Mouse (Mus musculus) liver, adult 2 months (tissue): ENCODE measurements around the gene Gabbr1. TPM values are rescaled to one million over a fixed set of nuclear protein-coding genes. Genes with fewer than 3 reads are reported as not detected.

Experiments
- DNase-seq: peaks from one replicate; pipeline ENCODE4 v3.0.0-alpha.2; 2011; ENCODE audit warnings: low read depth, low spot score; ENCODE audit errors: extremely low read depth
- H3K27ac ChIP-seq: fragments of 200-500 bp; replicated peaks from 2 replicates; pipeline ENCODE4 v1.5.1; 2012; ENCODE audit warnings: low read depth, mild to moderate bottlenecking, control low read depth, inconsistent platforms, low read length; ENCODE audit not compliant: insufficient read depth
- H3K27me3 ChIP-seq: fragments of 200-500 bp; 2 replicates; pipeline ENCODE4 v1.6.1; 2012; ENCODE audit warnings: mild to moderate bottlenecking, moderate library complexity, low read length, inconsistent platforms; ENCODE audit not compliant: control insufficient read depth, insufficient read depth
- H3K36me3 ChIP-seq: fragments of 200-500 bp; 2 replicates; pipeline ENCODE4 v1.6.1; 2012; ENCODE audit warnings: low read length, inconsistent platforms; ENCODE audit not compliant: control insufficient read depth, insufficient read depth
- H3K4me1 ChIP-seq: fragments of 200-500 bp; 2 replicates; pipeline ENCODE4 v1.6.1; 2011; ENCODE audit warnings: low read length; ENCODE audit not compliant: control insufficient read depth, insufficient read depth
- H3K4me3 ChIP-seq: fragments of 200-500 bp; 2 replicates; pipeline ENCODE4 v1.5.1; 2011; ENCODE audit warnings: low read depth, mild to moderate bottlenecking, control low read depth, low read length, moderate library complexity; ENCODE audit not compliant: insufficient read depth
- H3K79me2 ChIP-seq: fragments of 200-500 bp; 2 replicates; pipeline ENCODE4 v1.6.1; 2012; ENCODE audit warnings: inconsistent platforms, mild to moderate bottlenecking, low read length, moderate library complexity; ENCODE audit not compliant: control insufficient read depth, insufficient read depth
- H3K9ac ChIP-seq: fragments of 200-500 bp; 2 replicates; pipeline ENCODE4 v1.6.1; 2012; ENCODE audit warnings: low read depth, mild to moderate bottlenecking, control low read depth, inconsistent platforms, low read length
- CTCF ChIP-seq: fragments of 200-500 bp; IDR thresholded peaks from 2 replicates; pipeline ENCODE4 v1.5.1; 2011; ENCODE audit warnings: low read depth, low read length, control low read depth
- POLR2A ChIP-seq: fragments of 200-500 bp; IDR thresholded peaks from 2 replicates; pipeline ENCODE4 v1.6.1; 2011; ENCODE audit warnings: low read length, control low read depth; ENCODE audit not compliant: insufficient read depth; ENCODE audit errors: extremely low read depth
- WGBS: fragments of 180-500 bp; shearing (Covaris S2); methylation state at CpG from one replicate; pipeline ENCODE4 v1.1.7; 2018; 5-methylcytosine and 5-hydroxymethylcytosine counted together
- polyA plus RNA-seq: library from polyadenylated mRNA; depleted of rRNA; stranded (reverse); fragments of >200 nt; gene quantifications from 2 replicates; pipeline ENCODE4 v1.2.3, GENCODE M21; 2012
- total RNA-seq: library from RNA; depleted of rRNA; stranded (reverse); fragments of >200 nt; gene quantifications from 2 replicates; pipeline ENCODE4 v1.2.3, GENCODE M21; 2014

Gene Gabbr1
- total and polyA plus RNA-seq, 2 experiments: 1.2 to 3.2 TPM

- H3K36me3 ChIP-seq: no peaks in the 10 kb centered on the region
- H3K4me1 ChIP-seq: no peaks in the 10 kb centered on the region
- H3K27ac ChIP-seq: no peak overlapping the region
- WGBS: 88% methylated on average over 2 of the region's 2 CpGs
- no peak overlapping the region for H3K9ac ChIP-seq
- no peak for DNase-seq
- no peak overlapping the region for H3K4me3 ChIP-seq
- H3K27me3 ChIP-seq: no peaks in the 10 kb centered on the region
- no peaks in the 10 kb centered on the region for H3K79me2 ChIP-seq
- TF ChIP-seq CTCF: no peak
- TF ChIP-seq POLR2A: no peak
Measured at GRCm38 (mm10) chr17:37075766-37076165, 30.0 kb downstream of the Gabbr1 start.

- TF ChIP-seq CTCF (no peak), POLR2A (no peak)
- Histone ChIP-seq H3K36me3 (no peaks in the 10 kb centered on the region), H3K4me1 (no peaks in the 10 kb centered on the region), H3K27ac (no peak overlapping the region), H3K27me3 (no peaks in the 10 kb centered on the region), H3K79me2 (no peaks in the 10 kb centered on the region), H3K9ac (no peak overlapping the region), H3K4me3 (no peak overlapping the region)
- WGBS: 43% methylated on average over 1 of the region's 1 CpGs
- DNase-seq: no peak
Measured at GRCm38 (mm10) chr17:37078193-37078592, 32.4 kb downstream of the Gabbr1 start.

GRCm38 (mm10) chr17:37078990-37079389 is 33.2 kb downstream of the Gabbr1 start:
- Histone ChIP-seq H3K4me1 (no peaks in the 10 kb centered on the region), H3K9ac (no peak overlapping the region), H3K4me3 (no peak overlapping the region), H3K79me2 (no peaks in the 10 kb centered on the region), H3K27ac (no peak overlapping the region), H3K27me3 (no peaks in the 10 kb centered on the region), H3K36me3 (no peaks in the 10 kb centered on the region)
- no peak for TF ChIP-seq CTCF
- TF ChIP-seq POLR2A: no peak
- DNase-seq: no peak
- 71% methylated on average over 2 of the region's 2 CpGs for WGBS

- TF ChIP-seq CTCF (no peak), POLR2A (no peak)
- H3K4me1 ChIP-seq: no peaks in the 10 kb centered on the region
- peak; percentile 4 for DNase-seq
- WGBS: 15% methylated on average over 5 of the region's 5 CpGs
- H3K27me3 ChIP-seq: no peaks in the 10 kb centered on the region
- no peaks in the 10 kb centered on the region for H3K36me3 ChIP-seq
- no peak overlapping the region for H3K27ac ChIP-seq
- H3K79me2 ChIP-seq: no peaks in the 10 kb centered on the region
- no peak overlapping the region for H3K9ac ChIP-seq
- H3K4me3 ChIP-seq: no peak overlapping the region
Measured at GRCm38 (mm10) chr17:37080119-37080518, 34.4 kb downstream of the Gabbr1 start.

- no peaks in the 10 kb centered on the region for H3K36me3 ChIP-seq
- H3K9ac ChIP-seq: no peak overlapping the region
- H3K27ac ChIP-seq: no peak overlapping the region
Measured at GRCm38 (mm10) chr17:37081659-37082058, 35.9 kb downstream of the Gabbr1 start.

GRCm38 (mm10) chr17:37083327-37083726 is 37.6 kb downstream of the Gabbr1 start:
- TF ChIP-seq POLR2A (no peak), CTCF (peak; percentile 70)
- Histone ChIP-seq H3K4me1 (no peaks in the 10 kb centered on the region), H3K79me2 (no peaks in the 10 kb centered on the region), H3K9ac (no peak overlapping the region), H3K27ac (no peak overlapping the region), H3K36me3 (no peaks in the 10 kb centered on the region), H3K27me3 (no peaks in the 10 kb centered on the region), H3K4me3 (no peak overlapping the region)
- peak; percentile 59 for DNase-seq
- 5% methylated on average over 8 of the region's 8 CpGs for WGBS

More at GRCm38 (mm10) chr17:37081659-37082058, 35.9 kb downstream of the Gabbr1 start:
- TF ChIP-seq CTCF: no peak
- no peak for TF ChIP-seq POLR2A
- 88% methylated on average over 4 of the region's 4 CpGs for WGBS
- Histone ChIP-seq H3K4me3 (no peak overlapping the region), H3K27me3 (no peaks in the 10 kb centered on the region), H3K79me2 (no peaks in the 10 kb centered on the region), H3K4me1 (no peaks in the 10 kb centered on the region)
- DNase-seq: no peak

- TF ChIP-seq CTCF: no peak
- TF ChIP-seq POLR2A: no peak
- no peak for DNase-seq
- no peak overlapping the region for H3K27ac ChIP-seq
- H3K27me3 ChIP-seq: no peaks in the 10 kb centered on the region
- H3K4me1 ChIP-seq: no peaks in the 10 kb centered on the region
- H3K9ac ChIP-seq: no peak overlapping the region
- no peaks in the 10 kb centered on the region for H3K36me3 ChIP-seq
- 72% methylated on average over 5 of the region's 5 CpGs for whole genome bisulfite sequencing
- no peak overlapping the region for H3K4me3 ChIP-seq
- no peaks in the 10 kb centered on the region for H3K79me2 ChIP-seq
Measured at GRCm38 (mm10) chr17:37084632-37085031, 38.9 kb downstream of the Gabbr1 start.
